Mouse (Mus musculus) natural killer cell, adult 2 months (primary cell): ENCODE measurements around the gene Lama1.

Source experiments
- DNase-seq, 2 experiments: peaks; one replicate each; pipeline ENCODE4 v3.0.0; 2022; ENCODE audit warnings: low spot score in 2 of 2

Lama1 gene

GRCm38 (mm10) chr17:67696694-67697386, at the start of gene Lama1:
TSS of gene Lama1 (plus strand) at chr17:67697259.
- no peak for DNase-seq

GRCm38 (mm10) chr17:67651506-67651905, 45.6 kb upstream of the Lama1 start:
- DNase-seq = peak; percentile 1

DNA sequence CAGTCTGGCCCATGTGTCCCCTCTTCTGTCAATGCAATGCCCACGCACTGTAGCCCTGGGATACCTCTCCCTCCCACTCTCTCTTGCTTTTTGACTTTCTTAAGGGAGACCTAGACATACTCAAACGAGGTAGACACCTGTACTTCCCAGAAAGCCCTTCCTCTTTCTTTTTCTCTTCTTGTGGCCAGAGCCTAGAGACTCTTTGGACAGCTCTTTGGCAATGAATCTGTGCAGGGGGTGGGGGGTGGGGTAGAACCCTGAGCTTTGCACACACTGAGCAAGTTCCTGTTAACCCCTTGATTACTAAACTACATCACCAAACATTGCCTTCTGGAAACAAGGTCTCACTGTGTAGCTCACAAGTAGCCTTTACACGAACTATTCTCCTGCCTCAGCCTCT, 32.8 kb upstream of the Lama1 start:
- no peak for DNase-seq

DNA sequence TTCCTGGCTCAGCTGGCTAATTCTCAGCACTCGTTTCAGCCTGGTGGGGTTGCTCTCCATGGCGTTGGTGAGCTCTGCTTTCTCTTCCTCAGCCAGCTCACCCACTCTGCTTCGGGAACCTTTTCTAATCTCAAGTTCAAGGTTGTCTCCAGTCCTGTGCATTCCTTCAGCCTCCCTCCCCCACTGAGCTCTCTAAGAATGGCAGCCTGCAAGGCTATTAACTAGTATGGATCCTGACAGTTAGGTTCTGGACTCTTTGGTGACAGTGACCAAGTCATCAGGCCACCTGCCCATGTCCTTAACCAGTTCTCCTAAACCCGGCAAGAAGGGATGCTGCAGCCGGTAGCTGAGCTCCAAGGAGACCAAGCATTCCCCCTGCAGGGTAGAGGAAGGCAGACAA, 30.1 kb upstream of the Lama1 start:
- no peak for DNase-seq

DNA sequence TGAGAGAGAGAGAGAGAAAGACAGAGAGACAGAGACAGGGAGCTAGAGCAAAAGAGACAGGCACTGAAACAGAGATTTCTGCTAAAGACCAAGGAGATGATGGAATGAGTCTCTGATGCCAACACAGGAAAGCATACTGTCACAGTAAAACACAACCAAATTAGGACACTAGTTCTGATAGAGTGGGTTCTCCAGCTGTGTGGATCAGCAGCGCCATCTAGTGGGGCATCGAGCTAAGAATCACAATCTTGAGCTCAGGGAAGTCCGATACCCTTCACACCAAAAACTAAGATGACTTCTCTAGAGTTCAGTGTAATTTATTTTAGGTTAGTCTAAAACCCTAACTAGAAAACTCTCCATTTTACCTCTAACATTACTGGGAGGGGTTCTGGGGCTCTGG, 29.1 kb upstream of the Lama1 start:
- no peak for DNase-seq

DNA sequence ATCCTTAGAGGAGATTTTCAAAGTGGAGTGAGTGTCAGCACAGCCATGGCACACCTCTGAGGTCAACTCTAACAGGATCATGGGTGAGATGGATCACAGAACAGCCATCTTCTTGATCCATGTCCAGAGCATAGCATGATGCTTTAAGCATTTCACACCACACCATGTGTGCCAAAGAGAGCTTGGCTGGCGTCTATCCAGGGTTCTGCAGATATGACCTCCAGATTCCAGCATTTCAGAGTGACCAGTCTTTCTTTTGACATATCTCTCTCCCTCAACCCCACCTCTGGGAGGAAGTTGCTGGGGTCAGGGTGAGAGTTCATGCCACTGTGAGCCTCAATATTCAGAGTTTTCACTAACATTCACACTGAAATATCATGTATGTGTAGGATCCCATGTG, 18.5 kb upstream of the Lama1 start:
- no peak for DNase-seq

DNA sequence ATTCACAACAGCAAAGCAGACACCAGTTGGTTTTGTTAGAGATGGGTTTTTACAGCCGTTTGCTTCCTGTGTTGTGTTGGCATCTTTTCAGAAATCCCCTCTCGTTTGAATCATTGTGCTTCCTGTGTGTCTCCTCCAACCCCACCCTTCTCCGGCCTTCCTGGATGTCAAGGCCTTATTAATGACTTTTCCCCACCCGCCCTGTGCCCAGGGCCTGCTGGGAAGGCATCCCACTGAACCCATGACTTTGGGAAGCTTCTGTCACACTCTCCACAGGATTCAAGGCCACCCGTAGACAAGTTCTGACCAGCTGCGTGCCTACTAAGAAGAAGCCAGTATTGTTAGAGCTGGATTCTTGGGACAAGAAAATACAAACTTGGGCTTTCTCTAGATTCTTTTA, 16.0 kb upstream of the Lama1 start:
- DNase-seq = no peak

DNA sequence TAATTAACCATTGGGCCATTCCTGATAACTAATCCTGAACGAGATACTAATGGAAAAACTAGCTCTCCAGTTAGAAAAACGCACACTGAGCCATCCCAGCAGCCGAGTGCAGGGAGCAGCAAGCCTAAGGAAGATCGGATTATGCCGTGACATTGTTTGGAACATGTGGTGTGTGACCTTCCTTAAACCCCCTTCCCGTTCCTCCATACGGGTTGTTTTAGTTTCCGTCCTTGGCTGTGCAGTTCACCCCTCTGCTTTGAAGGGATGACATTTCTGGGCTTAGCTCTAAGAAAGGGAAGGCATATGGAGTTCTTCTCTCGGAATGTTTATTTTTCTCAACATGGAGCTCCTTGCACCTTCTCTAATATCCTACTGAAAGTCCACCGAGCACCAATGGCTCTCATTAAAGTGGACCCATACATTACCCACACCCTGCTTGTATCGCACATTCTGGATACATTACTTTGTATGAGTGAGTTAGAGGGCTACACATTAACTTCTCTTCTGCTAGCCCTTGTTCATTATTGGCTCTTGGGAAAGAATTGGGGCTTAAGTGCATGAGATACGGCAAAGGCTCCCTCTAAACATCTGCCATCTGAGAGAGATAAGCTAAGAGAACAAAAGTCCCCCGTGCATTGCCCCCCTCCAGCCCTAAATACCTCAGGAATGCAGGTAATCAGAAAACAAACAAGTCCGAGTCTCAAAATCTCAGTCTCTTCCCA, 11.9 kb upstream of the Lama1 start:
- DNase-seq = no peak

DNA sequence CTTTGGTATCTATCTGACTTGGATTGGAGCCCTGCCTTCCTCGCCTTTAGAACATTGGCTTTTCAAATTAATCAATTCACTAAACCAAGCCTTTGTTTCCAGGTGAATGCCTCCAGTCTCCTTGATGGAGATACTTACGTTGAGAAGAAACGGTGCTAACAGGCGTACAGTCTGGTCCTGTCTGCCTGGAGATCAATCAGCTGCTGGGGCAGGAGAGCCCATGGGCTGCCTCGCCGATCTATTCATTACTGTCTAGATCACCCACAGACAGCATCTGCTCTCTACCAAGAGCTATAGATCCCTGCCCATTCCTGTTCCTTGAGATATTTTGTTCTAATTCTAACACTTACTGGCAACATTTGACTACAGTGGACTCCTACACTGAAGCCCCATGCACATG, 9.6 kb upstream of the Lama1 start:
- DNase-seq = no peak

GRCm38 (mm10) chr17:67690689-67691088, 6.4 kb upstream of the Lama1 start:
- no peak for DNase-seq

GRCm38 (mm10) chr17:67692651-67693050, 4.4 kb upstream of the Lama1 start:
- DNase-seq = no peak

DNA sequence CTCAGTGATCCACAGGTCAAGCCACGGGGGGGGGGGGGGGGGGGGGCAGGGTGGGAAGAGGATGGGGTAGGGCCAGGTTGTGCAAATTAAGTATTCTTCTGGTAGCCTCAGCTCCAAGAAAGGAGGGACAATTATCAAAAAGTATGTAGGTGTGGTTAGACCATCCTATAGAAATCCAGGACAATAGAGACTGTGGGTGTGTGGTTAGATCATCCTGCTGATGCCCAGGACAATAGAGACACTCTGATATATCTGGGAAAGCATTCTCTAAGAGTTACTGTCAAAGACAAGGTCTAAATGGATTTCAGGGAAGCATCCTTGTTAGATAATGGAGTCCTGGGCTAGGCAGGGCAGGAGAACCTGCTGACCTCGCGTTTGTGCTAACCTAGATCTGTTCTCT, 3.2 kb upstream of the Lama1 start:
- no peak for DNase-seq

GRCm38 (mm10) chr17:67697461-67697891, 417 bp downstream of the Lama1 start:
- DNase-seq = no peak

DNA sequence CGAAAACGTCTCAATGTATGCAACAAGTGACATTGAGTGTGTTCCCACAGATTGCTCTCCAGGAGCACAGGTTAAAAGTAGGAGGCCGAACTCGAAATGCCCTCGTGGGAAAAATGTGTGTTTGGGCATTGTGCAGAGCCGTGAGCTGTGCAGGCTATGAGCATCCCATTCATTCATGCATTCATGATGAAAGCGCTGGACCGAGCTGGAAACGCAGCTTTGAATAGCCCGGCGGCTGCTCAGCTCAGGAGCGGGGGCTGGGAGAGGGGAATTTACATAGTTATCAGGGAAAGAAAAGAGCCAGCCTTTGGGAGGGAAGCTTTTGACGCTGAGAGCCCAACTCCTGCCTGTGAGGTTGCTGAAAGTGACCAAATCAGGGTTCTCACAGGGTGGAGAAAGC, 1.2 kb downstream of the Lama1 start:
- DNase-seq = no peak

- DNase-seq = no peak
These were observed 4.7 kb downstream of the Lama1 start for GRCm38 (mm10) chr17:67701761-67702160.

GRCm38 (mm10) chr17:67702941-67703340, 5.9 kb downstream of the Lama1 start:
- no peak for DNase-seq

DNA sequence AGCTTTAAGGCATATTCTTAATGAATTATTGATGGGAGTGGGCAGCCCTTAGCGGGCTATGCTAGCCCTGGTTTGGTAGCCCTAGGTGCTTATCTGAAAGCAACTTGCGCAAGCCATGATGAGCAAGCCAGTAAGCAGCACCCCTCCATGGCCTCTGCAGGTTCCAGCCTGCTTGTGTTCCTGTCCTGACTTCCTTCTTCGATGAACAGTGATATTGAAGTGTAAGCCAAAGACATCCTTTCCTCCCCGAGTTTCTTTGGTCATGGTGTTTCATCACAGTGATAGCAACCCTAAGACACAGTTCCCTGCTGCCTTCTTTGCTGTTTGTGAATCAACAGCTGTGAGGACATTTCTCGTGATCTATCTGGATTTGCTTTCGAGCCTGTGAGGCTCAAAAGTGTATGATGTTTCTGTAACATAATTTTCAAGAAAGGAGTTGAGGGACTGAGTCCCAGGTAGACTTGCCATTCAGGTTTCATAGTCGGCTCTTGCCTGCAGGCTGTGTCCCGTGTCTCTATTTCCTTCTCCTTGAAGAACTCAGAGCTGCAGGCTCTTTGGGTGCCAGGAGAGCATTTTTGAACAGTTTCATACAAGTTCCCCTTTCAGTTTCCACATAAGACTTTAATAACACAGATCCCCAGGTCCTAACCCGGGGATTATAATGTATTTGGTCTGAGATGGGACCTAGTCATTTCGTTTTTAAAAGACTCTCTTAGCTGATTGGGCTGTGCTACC, 8.1 kb downstream of the Lama1 start:
- no peak for DNase-seq

DNA sequence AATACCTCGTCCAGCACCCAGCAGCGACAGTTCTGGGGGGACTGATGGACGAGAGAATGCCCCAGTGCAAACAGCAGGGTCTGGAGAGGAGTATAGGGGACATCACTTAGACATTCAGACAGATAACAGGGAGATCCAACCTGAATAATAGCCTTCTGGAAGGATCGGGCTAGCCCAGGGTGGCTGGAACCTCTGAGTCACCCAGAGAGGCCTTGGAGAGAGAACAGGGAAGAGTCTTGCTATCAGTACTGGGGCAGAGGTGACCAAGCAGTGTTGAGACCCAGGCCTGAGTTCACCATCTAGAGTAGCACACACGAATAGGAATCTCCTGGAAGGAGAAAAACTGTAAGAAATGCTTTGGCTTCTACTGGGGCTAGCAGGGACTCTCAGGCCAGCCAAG, 9.3 kb downstream of the Lama1 start:
- DNase-seq = no peak

DNA sequence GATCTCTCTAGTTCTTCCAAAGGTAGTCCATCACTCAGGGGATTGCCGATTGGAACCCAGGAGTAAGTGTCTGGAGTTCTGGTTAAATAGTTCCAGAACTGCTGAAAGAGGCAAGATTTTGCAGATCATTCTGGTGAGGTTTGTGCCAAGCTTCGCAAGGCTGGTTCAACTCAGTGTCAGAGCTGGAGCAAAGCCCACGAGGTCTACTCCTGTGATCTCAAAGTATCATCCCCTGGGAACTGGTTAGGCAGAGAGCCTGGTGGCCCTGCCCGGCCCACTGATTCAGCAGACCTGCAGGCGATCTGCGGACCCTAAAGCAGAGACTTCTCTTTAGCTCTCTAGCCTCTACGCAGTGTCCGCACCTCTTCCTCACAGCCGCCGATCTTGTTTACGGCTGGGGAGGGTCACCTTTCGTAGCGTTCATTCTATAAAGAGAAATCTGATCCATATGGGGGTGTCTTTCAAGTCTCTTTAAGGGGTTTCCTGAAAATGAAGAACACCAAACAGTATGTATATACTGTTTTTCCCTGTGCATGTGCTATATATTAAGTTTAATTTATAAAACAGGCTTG, 10.8 kb downstream of the Lama1 start:
- no peak for DNase-seq

DNA sequence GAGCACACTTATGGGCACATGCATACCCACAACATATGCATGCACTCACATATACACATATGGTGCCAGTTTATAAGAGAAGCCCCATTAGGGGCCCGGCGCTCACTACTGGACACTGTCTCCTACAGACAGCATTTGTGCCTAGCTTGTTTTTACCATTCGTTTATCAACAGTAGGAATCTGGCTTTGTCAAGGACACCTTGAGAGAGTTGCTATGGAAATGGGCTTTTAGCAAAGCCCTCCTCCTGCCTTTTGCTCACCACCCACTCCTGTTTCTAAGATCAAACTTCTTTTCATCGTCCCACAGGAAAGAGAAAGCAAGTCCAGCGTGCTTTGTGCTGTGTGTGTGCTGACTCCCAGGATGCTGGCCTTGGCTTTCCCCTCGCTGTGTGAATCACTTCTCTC, 13.3 kb downstream of the Lama1 start:
- DNase-seq = no peak

DNA sequence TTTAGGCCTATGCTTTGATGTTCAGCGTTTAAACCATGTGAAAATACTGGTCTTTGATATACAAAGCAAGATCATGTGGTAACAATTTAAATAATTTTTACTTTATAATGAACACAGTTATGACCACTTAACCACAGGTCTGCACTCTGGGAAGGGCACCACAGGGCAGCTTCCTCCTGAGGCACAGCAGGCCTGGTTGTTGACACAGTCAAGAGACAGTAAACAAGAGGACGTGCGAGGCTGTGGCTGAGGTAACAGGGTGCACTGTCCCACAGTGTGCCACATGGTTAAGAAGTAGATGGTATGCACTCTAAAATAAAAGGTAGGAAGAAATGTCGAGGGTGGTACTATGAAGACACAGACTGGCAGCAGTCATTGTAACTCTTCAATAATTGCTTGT, 14.3 kb downstream of the Lama1 start:
- no peak for DNase-seq

- no peak for DNase-seq
These were observed 15.9 kb downstream of the Lama1 start for GRCm38 (mm10) chr17:67712929-67713328.

DNA sequence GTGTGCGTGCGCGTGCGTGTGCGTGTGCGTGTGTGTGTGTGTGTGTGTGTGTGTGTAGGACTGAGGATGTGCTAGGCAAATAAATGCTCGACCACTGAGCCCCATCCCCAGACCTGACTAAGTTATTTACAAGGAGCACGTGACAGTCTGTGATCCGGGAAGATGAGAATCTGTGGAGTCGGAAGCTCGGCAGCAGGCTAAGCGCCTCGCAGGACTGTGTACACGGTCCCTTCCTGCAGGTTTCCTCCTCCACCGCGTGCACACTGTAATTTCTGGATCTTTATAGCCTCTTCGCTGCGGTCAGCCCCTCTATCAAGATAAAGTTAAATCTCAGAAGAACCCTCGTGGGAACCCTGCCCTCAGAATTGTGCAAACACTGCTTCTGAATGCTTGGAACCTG, 18.4 kb downstream of the Lama1 start:
- DNase-seq = no peak
